Mouse (Mus musculus): ENCODE data around the gene Asic4. TPM values are rescaled to one million over a fixed set of nuclear protein-coding genes. Genes with fewer than 3 reads are reported as not detected.

The Asic4 gene
- polyA plus RNA-seq, 1 experiment = 0.28 TPM

DNA sequence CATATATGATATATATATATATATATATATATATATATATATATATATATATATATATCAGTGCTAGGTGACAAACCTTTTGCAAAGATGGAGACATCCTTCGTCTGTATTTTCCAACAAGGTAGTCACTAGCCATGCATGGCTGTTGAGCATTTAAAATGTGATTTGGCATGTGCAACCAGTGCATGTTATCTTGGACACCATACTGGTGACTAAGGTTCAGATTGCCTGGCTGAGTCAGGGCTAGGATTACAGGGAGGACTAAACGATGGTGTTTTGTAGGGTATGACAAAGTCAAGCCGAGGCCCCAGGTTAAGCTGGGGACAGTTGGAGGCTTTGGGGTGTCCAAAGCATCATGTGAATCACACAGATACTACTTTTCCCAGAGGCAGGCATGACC is 5.2 kb downstream of the Asic4 start:
- TF ChIP-seq TCF3 (IDR thresholded peaks at IDR 0.05; ENCODE audit: insufficient read length, low read depth) = no peak
- TF ChIP-seq MAX (IDR thresholded peaks at IDR 0.05; ENCODE audit: low read depth) = no peak
- no peak for TF ChIP-seq POLR2AphosphoS2 (IDR thresholded peaks at IDR 0.05; ENCODE audit: insufficient read length, low read depth)
- no peak for TF ChIP-seq MYOD1 (IDR thresholded peaks at IDR 0.05; ENCODE audit: control insufficient read depth in 1 of 3, insufficient read length in 2 of 3, low read depth in 2 of 3)
- TF ChIP-seq MYOG (IDR thresholded peaks at IDR 0.05; ENCODE audit: control insufficient read depth in 1 of 3, insufficient read depth in 1 of 3, insufficient read length in 2 of 3, low read depth in 2 of 3) = no peak
- TF ChIP-seq TCF12 (IDR thresholded peaks at IDR 0.05; ENCODE audit: insufficient read depth, poor library complexity, severe bottlenecking) = no peak
- TF ChIP-seq SRF (IDR thresholded peaks at IDR 0.05; ENCODE audit: control insufficient read depth, insufficient read length, low read depth) = no peak
- no peak for TF ChIP-seq USF1 (IDR thresholded peaks at IDR 0.05; ENCODE audit: low read depth)
- TF ChIP-seq CEBPB (IDR thresholded peaks at IDR 0.05; ENCODE audit: insufficient read depth, poor library complexity, severe bottlenecking) = no peak
- no peaks in the 10 kb centered on the region for H3K36me3 ChIP-seq (ENCODE audit: control insufficient read depth, insufficient read depth)
- no peak overlapping the region for H3K4me3 ChIP-seq
- H3ac ChIP-seq (ENCODE audit: control insufficient read depth, insufficient read length) = no peak overlapping the region
- no peaks in the 10 kb centered on the region for H3K79me2 ChIP-seq (ENCODE audit: control insufficient read depth, insufficient read depth)
- peaks cover 18% of the 10 kb centered on the region for H3K27me3 ChIP-seq (ENCODE audit: control insufficient read depth, insufficient read depth, insufficient read length)
- no peak overlapping the region for H3K4me2 ChIP-seq (ENCODE audit: low read depth)

DNA sequence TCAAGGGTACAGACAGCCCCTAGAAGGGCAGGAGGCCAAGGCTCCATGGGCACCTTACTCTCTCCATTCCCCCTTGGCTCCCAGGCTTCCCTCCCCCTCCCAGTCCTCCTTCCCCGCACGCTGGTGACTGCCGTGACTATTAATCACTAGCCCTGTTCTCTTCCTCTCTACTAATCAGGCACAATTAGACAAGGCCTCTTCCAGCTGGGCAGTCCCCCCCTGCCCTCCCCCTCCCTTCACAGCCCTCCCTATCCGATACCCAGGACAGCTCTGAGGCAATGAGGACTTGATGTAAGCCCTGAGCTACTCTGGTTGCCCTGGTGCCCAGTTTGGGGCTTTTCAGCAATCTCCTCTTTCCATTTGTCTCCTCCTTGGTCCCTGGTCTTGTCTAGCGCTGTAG is 5.7 kb downstream of the Asic4 start:
- Histone ChIP-seq H3K4me2 (ENCODE audit: low read depth) (no peak overlapping the region), H3ac (ENCODE audit: control insufficient read depth, insufficient read length) (no peak overlapping the region), H3K79me2 (ENCODE audit: control insufficient read depth, insufficient read depth) (no peaks in the 10 kb centered on the region), H3K4me3 (no peak overlapping the region), H3K36me3 (ENCODE audit: control insufficient read depth, insufficient read depth) (no peaks in the 10 kb centered on the region), H3K27me3 (ENCODE audit: control insufficient read depth, insufficient read depth, insufficient read length) (peaks cover 14% of the 10 kb centered on the region)
- TF ChIP-seq MAX (IDR thresholded peaks at IDR 0.05; ENCODE audit: low read depth) (no peak), TCF3 (IDR thresholded peaks at IDR 0.05; ENCODE audit: insufficient read length, low read depth) (no peak), USF1 (IDR thresholded peaks at IDR 0.05; ENCODE audit: low read depth) (no peak), E2F4 (IDR thresholded peaks at IDR 0.05; ENCODE audit: insufficient read depth) (no peak), REST (IDR thresholded peaks at IDR 0.05; ENCODE audit: insufficient read depth, insufficient read length) (no peak), MYOD1 (IDR thresholded peaks at IDR 0.05; ENCODE audit: control insufficient read depth in 1 of 3, insufficient read length in 2 of 3, low read depth in 2 of 3) (no peak), POLR2A (IDR thresholded peaks at IDR 0.05; ENCODE audit: insufficient read length, low read depth) (no peak), POLR2AphosphoS2 (IDR thresholded peaks at IDR 0.05; ENCODE audit: insufficient read length, low read depth) (no peak), MYOG (IDR thresholded peaks at IDR 0.05; ENCODE audit: control insufficient read depth in 1 of 3, insufficient read depth in 1 of 3, insufficient read length in 2 of 3, low read depth in 2 of 3) (no peak), SRF (IDR thresholded peaks at IDR 0.05; ENCODE audit: control insufficient read depth, insufficient read length, low read depth) (no peak), CEBPB (IDR thresholded peaks at IDR 0.05; ENCODE audit: insufficient read depth, poor library complexity, severe bottlenecking) (no peak), TCF12 (IDR thresholded peaks at IDR 0.05; ENCODE audit: insufficient read depth, poor library complexity, severe bottlenecking) (no peak)

DNA sequence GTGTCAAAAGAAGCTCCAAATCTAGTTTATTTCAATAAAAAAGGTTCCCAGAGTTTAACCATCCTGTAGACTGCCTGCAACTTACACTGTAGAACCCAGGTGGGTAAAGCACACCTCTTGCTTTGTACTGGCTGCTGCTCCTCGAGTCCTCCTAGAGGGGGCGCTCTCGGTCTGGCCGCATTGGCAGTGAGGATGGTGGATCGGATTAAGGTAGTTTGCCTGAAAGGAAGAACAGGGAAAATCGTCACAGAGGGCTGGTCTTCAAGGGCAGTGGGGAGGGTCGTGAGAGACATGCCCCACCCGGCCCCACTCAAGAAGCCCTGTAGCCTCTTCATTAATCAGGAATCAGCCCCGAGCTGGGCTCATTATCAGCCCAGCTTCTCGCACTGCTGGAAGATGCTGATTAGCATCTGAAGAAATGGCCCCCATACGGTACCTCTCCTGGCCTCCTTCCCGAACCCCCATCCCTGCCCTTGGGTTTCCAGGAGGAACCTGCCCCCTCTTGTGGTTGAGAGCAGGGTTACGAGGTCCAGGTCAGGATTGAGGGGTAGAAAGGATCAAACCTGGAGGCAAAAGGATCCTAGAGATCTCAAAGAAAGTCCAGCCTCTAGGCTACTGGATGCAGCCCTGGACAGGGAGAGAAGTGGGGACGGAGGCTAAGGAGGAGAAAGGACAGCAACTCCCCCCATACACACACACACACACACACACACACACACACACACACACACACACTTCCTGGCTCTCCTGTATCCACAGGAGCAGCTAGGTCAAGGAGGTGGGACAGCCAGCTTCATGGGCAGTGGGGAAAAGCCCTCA is 6.7 kb downstream of the Asic4 start:
- peak overlapping the region; percentile 36 for H3K4me2 ChIP-seq (ENCODE audit: low read depth)
- H3K4me3 ChIP-seq = no peak overlapping the region
- H3K36me3 ChIP-seq (ENCODE audit: control insufficient read depth, insufficient read depth) = no peaks in the 10 kb centered on the region
- H3K27me3 ChIP-seq (ENCODE audit: control insufficient read depth, insufficient read depth, insufficient read length) = peaks cover 6% of the 10 kb centered on the region
- H3K79me2 ChIP-seq (ENCODE audit: control insufficient read depth, insufficient read depth) = no peaks in the 10 kb centered on the region
- TF ChIP-seq POLR2AphosphoS2 (IDR thresholded peaks at IDR 0.05; ENCODE audit: insufficient read length, low read depth) = no peak
- TF ChIP-seq MYOG (IDR thresholded peaks at IDR 0.05; ENCODE audit: control insufficient read depth in 1 of 3, insufficient read depth in 1 of 3, insufficient read length in 2 of 3, low read depth in 2 of 3) = no peak
- no peak for TF ChIP-seq POLR2A (IDR thresholded peaks at IDR 0.05; ENCODE audit: insufficient read length, low read depth)
- TF ChIP-seq TCF12 (IDR thresholded peaks at IDR 0.05; ENCODE audit: insufficient read depth, poor library complexity, severe bottlenecking) = no peak
- no peak for TF ChIP-seq USF1 (IDR thresholded peaks at IDR 0.05; ENCODE audit: low read depth)
- no peak for TF ChIP-seq MYOD1 (IDR thresholded peaks at IDR 0.05; ENCODE audit: control insufficient read depth in 1 of 3, insufficient read length in 2 of 3, low read depth in 2 of 3)
- no peak for TF ChIP-seq CEBPB (IDR thresholded peaks at IDR 0.05; ENCODE audit: insufficient read depth, poor library complexity, severe bottlenecking)
- no peak for TF ChIP-seq E2F4 (IDR thresholded peaks at IDR 0.05; ENCODE audit: insufficient read depth)
- TF ChIP-seq SRF (IDR thresholded peaks at IDR 0.05; ENCODE audit: control insufficient read depth, insufficient read length, low read depth) = no peak
- no peak for TF ChIP-seq MAX (IDR thresholded peaks at IDR 0.05; ENCODE audit: low read depth)
- no peak for TF ChIP-seq REST (IDR thresholded peaks at IDR 0.05; ENCODE audit: insufficient read depth, insufficient read length)
- no peak for TF ChIP-seq TCF3 (IDR thresholded peaks at IDR 0.05; ENCODE audit: insufficient read length, low read depth)
- H3ac ChIP-seq (ENCODE audit: control insufficient read depth, insufficient read length) = no peak overlapping the region

DNA sequence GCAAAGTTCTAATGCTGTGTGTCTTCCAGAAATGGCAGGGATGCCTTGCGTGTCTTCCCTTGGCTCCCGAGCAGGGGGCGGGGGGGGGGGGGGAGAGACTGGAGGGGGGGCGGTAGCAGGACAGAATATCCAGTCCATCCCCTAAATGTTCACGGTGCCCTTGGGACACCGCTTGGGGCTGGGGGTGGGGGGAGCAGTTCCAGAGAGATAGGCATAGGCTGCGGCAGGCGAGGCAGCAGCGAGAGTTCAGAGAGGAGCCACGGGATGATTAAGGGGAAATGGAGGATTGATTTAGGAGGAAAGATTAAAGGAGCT is 7.4 kb downstream of the Asic4 start:
- Histone ChIP-seq H3K4me2 (ENCODE audit: low read depth) (peak overlapping the region; percentile 64), H3K36me3 (ENCODE audit: control insufficient read depth, insufficient read depth) (no peaks in the 10 kb centered on the region), H3K27me3 (ENCODE audit: control insufficient read depth, insufficient read depth, insufficient read length) (no peaks in the 10 kb centered on the region), H3K4me3 (peak overlapping the region; percentile 12), H3K79me2 (ENCODE audit: control insufficient read depth, insufficient read depth) (no peaks in the 10 kb centered on the region), H3ac (ENCODE audit: control insufficient read depth, insufficient read length) (no peak overlapping the region)
- TF ChIP-seq USF1 (IDR thresholded peaks at IDR 0.05; ENCODE audit: low read depth) (no peak), MYOG (IDR thresholded peaks at IDR 0.05; ENCODE audit: control insufficient read depth in 1 of 3, insufficient read depth in 1 of 3, insufficient read length in 2 of 3, low read depth in 2 of 3) (no peak), TCF3 (IDR thresholded peaks at IDR 0.05; ENCODE audit: insufficient read length, low read depth) (no peak), E2F4 (IDR thresholded peaks at IDR 0.05; ENCODE audit: insufficient read depth) (no peak), TCF12 (IDR thresholded peaks at IDR 0.05; ENCODE audit: insufficient read depth, poor library complexity, severe bottlenecking) (no peak), MAX (IDR thresholded peaks at IDR 0.05; ENCODE audit: low read depth) (no peak), CEBPB (IDR thresholded peaks at IDR 0.05; ENCODE audit: insufficient read depth, poor library complexity, severe bottlenecking) (no peak), MYOD1 (IDR thresholded peaks at IDR 0.05; ENCODE audit: control insufficient read depth in 1 of 3, insufficient read length in 2 of 3, low read depth in 2 of 3) (no peak), SRF (IDR thresholded peaks at IDR 0.05; ENCODE audit: control insufficient read depth, insufficient read length, low read depth) (no peak), POLR2A (IDR thresholded peaks at IDR 0.05; ENCODE audit: insufficient read length, low read depth) (no peak), POLR2AphosphoS2 (IDR thresholded peaks at IDR 0.05; ENCODE audit: insufficient read length, low read depth) (no peak), REST (IDR thresholded peaks at IDR 0.05; ENCODE audit: insufficient read depth, insufficient read length) (no peak)
